Mouse (Mus musculus): ENCODE measurements around the gene Apoh. TPM values are rescaled to one million over a fixed set of nuclear protein-coding genes. Genes with fewer than 3 reads are reported as not detected.
A peak's percentile ranks its signal among the peaks of the same experiment; 100 is the strongest.

Gene Apoh
- polyA plus RNA-seq, 1 experiment from 2014 or later = 0.29 TPM

GRCm38 (mm10) chr11:108424111-108424510 lies 81.0 kb downstream of the Apoh start:
- no peaks in the 10 kb centered on the region for H3K4me1 ChIP-seq (ENCODE audit: insufficient read depth, low read depth, low read length)

GRCm38 (mm10) chr11:108424889-108425591 lies 81.9 kb downstream of the Apoh start, which contains the start of gene Cep112:
Cep112 (plus strand) TSS chr11:108425192.
- no peaks in the 10 kb centered on the region for H3K9me3 ChIP-seq (ENCODE audit: low read length)
- WGBS = 1% methylated on average over 61 of the region's 61 CpGs
- H3K4me1 ChIP-seq (ENCODE audit: insufficient read depth, low read depth, low read length) = no peaks in the 10 kb centered on the region
- peak within 1 kb of the TSS; percentile 74 for H3K4me3 ChIP-seq (ENCODE audit: low read depth, low read length)
- DNase-seq (ENCODE audit: low spot score) = peak; percentile 100
- TF ChIP-seq CTCF (IDR thresholded peaks at IDR 0.05) (no peak), EP300 (IDR thresholded peaks at IDR 0.05) (no peak)
- H3K36me3 ChIP-seq (ENCODE audit: insufficient read depth, low read length) = no peaks in the 10 kb centered on the region
- H3K27ac ChIP-seq (ENCODE audit: low read length) = peak within 1 kb of the TSS; percentile 59
- H3K27me3 ChIP-seq (replicated peaks; ENCODE audit: insufficient read depth, low read length) = no peaks in the 10 kb centered on the region
- H3K9ac ChIP-seq (replicated peaks; ENCODE audit: low read depth) = peak within 1 kb of the TSS; percentile 82
- peak within 1 kb of the TSS; percentile 92 for H3K4me2 ChIP-seq (replicated peaks; ENCODE audit: low read depth, low read length)
- ATAC-seq = peak; percentile 99

More at GRCm38 (mm10) chr11:108424111-108424510, 81.0 kb downstream of the Apoh start:
- no peaks in the 10 kb centered on the region for H3K27me3 ChIP-seq (replicated peaks; ENCODE audit: insufficient read depth, low read length)
- ATAC-seq (no peak), DNase-seq (ENCODE audit: low spot score) (no peak)
- no peak overlapping the region for H3K9ac ChIP-seq (replicated peaks; ENCODE audit: low read depth)
- no peaks in the 10 kb centered on the region for H3K36me3 ChIP-seq (ENCODE audit: insufficient read depth, low read length)
- H3K27ac ChIP-seq (ENCODE audit: low read length) = no peak overlapping the region
- peak overlapping the region; percentile 92 for H3K4me2 ChIP-seq (replicated peaks; ENCODE audit: low read depth, low read length)
- WGBS = 16% methylated on average over 5 of the region's 5 CpGs
- no peaks in the 10 kb centered on the region for H3K9me3 ChIP-seq (ENCODE audit: low read length)
- TF ChIP-seq CTCF (IDR thresholded peaks at IDR 0.05) (no peak), EP300 (IDR thresholded peaks at IDR 0.05) (no peak)
- H3K4me3 ChIP-seq (ENCODE audit: low read depth, low read length) = peak overlapping the region; percentile 74; the same call in 1 of the 2 replicates

GRCm38 (mm10) chr11:108425592-108425921 lies 82.4 kb downstream of the Apoh start:
- peak overlapping the region; percentile 74 for H3K4me3 ChIP-seq (ENCODE audit: low read depth, low read length)
- H3K27ac ChIP-seq (ENCODE audit: low read length) = peak overlapping the region; percentile 59; the same call in 1 of the 2 replicates
- H3K9ac ChIP-seq (replicated peaks; ENCODE audit: low read depth) = peak overlapping the region; percentile 82
- no peaks in the 10 kb centered on the region for H3K36me3 ChIP-seq (ENCODE audit: insufficient read depth, low read length)
- no peaks in the 10 kb centered on the region for H3K9me3 ChIP-seq (ENCODE audit: low read length)
- peak; percentile 43 for DNase-seq (ENCODE audit: low spot score)
- 1% methylated on average over 14 of the region's 14 CpGs for WGBS
- H3K27me3 ChIP-seq (replicated peaks; ENCODE audit: insufficient read depth, low read length) = no peaks in the 10 kb centered on the region
- peak overlapping the region; percentile 92 for H3K4me2 ChIP-seq (replicated peaks; ENCODE audit: low read depth, low read length)
- H3K4me1 ChIP-seq (ENCODE audit: insufficient read depth, low read depth, low read length) = no peaks in the 10 kb centered on the region
- peak; percentile 18; the same call in 1 of the 2 replicates for ATAC-seq
- no peak for TF ChIP-seq CTCF (IDR thresholded peaks at IDR 0.05)
- TF ChIP-seq EP300 (IDR thresholded peaks at IDR 0.05) = no peak

- 84% methylated on average over 3 of the region's 3 CpGs for WGBS
- Histone ChIP-seq H3K4me2 (replicated peaks; ENCODE audit: low read depth, low read length) (peak overlapping the region; percentile 92; the same call in 1 of the 2 replicates), H3K9me3 (ENCODE audit: low read length) (no peaks in the 10 kb centered on the region), H3K9ac (replicated peaks; ENCODE audit: low read depth) (no peak overlapping the region), H3K36me3 (ENCODE audit: insufficient read depth, low read length) (no peaks in the 10 kb centered on the region), H3K27ac (ENCODE audit: low read length) (no peak overlapping the region), H3K4me3 (ENCODE audit: low read depth, low read length) (no peak overlapping the region), H3K27me3 (replicated peaks; ENCODE audit: insufficient read depth, low read length) (no peaks in the 10 kb centered on the region), H3K4me1 (ENCODE audit: insufficient read depth, low read depth, low read length) (no peaks in the 10 kb centered on the region)
- DNase-seq (ENCODE audit: low spot score) = no peak
- no peak for ATAC-seq
- TF ChIP-seq EP300 (IDR thresholded peaks at IDR 0.05) (no peak), CTCF (IDR thresholded peaks at IDR 0.05) (no peak)
These were observed 82.9 kb downstream of the Apoh start for GRCm38 (mm10) chr11:108426086-108426485.

GRCm38 (mm10) chr11:108427191-108427590 lies 84.0 kb downstream of the Apoh start:
- no peak overlapping the region for H3K27ac ChIP-seq (ENCODE audit: low read length)
- no peaks in the 10 kb centered on the region for H3K27me3 ChIP-seq (replicated peaks; ENCODE audit: insufficient read depth, low read length)
- 53% methylated on average over 6 of the region's 6 CpGs for WGBS
- no peaks in the 10 kb centered on the region for H3K4me1 ChIP-seq (ENCODE audit: insufficient read depth, low read depth, low read length)
- no peak overlapping the region for H3K9ac ChIP-seq (replicated peaks; ENCODE audit: low read depth)
- no peaks in the 10 kb centered on the region for H3K36me3 ChIP-seq (ENCODE audit: insufficient read depth, low read length)
- no peak for ATAC-seq
- TF ChIP-seq CTCF (IDR thresholded peaks at IDR 0.05) (no peak), EP300 (IDR thresholded peaks at IDR 0.05) (no peak)
- H3K4me3 ChIP-seq (ENCODE audit: low read depth, low read length) = no peak overlapping the region
- no peak overlapping the region for H3K4me2 ChIP-seq (replicated peaks; ENCODE audit: low read depth, low read length)
- no peaks in the 10 kb centered on the region for H3K9me3 ChIP-seq (ENCODE audit: low read length)
- DNase-seq (ENCODE audit: low spot score) = no peak

- Histone ChIP-seq H3K4me3 (ENCODE audit: low read depth, low read length) (no peak overlapping the region), H3K4me2 (replicated peaks; ENCODE audit: low read depth, low read length) (no peak overlapping the region), H3K4me1 (ENCODE audit: insufficient read depth, low read depth, low read length) (no peaks in the 10 kb centered on the region), H3K36me3 (ENCODE audit: insufficient read depth, low read length) (no peaks in the 10 kb centered on the region), H3K9me3 (ENCODE audit: low read length) (no peaks in the 10 kb centered on the region), H3K27ac (ENCODE audit: low read length) (no peak overlapping the region), H3K27me3 (replicated peaks; ENCODE audit: insufficient read depth, low read length) (no peaks in the 10 kb centered on the region), H3K9ac (replicated peaks; ENCODE audit: low read depth) (no peak overlapping the region)
- no peak for ATAC-seq
- DNase-seq (ENCODE audit: low spot score) = no peak
- 49% methylated on average over 2 of the region's 2 CpGs for WGBS
- TF ChIP-seq EP300 (IDR thresholded peaks at IDR 0.05) (no peak), CTCF (IDR thresholded peaks at IDR 0.05) (no peak)
These were observed 85.9 kb downstream of the Apoh start for GRCm38 (mm10) chr11:108429076-108429475.

Measured in lung, postnatal 0 days (tissue).